Mouse (Mus musculus) lung, postnatal 36 days (tissue): ENCODE results near the gene Izumo1.
"Not testable (repeated sequence)": the region's sequence is repeated elsewhere in the genome, so short reads cannot be mapped to it uniquely, and the experiment has no call there.

Experiments
- DNase-seq: peaks from one replicate; pipeline ENCODE4 v3.0.0; 2022; ENCODE audit warnings: mixed read lengths

Izumo1 gene

DNA sequence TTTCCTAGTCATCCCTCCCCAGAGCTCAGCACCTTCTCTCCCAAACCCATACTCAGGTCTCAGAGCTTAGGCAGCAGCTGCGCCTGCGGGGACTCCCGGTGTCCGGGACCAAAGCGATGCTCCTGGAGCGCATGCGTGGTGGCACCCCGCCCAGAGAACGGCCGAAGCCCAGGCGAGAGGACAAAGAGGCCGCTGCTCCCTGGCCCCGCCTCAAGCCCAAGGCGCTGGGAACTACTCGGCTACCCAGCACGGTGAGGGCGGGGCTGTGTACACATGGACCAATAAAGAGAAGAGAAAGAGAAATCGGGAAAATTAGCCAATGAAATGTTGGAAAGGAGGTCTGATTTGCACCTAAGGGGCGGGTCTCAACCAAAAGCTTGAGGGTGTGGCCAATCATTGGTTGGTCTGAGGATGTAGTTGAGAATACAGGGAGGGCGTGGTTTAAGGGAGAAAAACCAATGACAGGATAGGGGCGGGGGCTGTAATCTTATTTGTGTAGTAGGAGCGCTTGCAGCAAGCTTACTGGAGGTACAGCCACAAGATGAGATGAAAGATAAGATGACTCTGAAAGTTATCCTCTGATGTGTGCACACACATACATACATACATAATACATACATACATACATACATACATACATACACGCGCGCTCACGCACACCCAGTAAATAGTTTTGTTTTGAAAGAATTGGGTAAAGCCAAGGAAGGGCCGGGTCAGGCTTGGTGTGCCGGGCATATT, 22.0 kb downstream of the Izumo1 start:
- peak; percentile 93 for DNase-seq

DNA sequence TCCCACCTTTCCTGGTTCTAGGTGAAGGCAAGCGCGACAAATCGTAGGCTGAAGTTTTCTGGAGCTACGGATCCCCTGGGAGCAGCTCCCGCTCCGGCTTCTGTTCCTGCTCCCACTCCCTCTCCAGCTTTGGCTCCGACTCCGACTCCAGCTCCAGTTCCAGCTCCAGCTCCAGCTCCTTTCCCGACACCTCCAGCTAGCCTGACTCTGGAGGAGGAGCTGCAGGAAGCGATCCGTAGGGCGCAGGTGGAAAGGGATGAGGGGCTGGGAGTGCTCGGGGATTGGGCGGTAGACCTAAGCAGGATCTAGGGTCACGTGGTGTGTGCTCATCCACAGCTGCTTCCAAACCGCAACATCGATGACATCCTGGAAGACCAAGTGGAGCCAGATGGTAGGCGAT, 22.6 kb downstream of the Izumo1 start:
- no peak for DNase-seq

DNA sequence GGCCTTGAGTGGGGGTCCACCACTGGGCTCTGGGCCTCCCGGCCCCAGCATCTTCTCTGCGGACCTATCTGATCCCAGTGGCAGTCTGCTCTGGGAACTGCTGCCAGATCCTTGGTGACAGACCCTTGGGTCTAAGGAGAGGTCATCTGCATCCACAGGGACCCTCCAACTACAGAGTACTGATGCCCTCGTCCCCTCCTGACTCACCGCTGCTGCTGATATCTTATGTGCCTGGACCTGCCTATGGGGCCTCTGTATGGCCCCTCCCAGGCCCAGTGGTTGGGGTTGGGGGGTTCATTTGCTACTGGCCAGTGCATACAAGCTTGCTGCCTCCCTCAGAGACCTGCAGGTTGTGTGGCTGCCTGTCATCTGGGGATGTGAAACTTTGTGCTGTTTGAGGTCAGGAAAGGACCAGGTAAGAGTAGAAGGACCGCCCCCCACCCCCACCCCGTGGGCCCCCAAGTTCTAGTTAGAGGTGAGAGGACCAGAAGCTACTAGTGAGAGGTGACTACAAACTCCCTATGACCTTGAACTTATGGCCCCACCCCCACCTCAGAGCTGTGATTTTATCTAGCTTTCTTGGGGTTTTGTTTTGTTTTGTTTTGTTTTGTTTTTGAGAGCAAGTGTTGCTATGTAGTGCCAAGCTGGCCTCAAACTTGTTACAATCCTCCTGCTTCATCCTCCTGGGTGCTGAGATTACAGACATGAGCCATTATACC, 23.4 kb downstream of the Izumo1 start:
- DNase-seq: no peak

DNA sequence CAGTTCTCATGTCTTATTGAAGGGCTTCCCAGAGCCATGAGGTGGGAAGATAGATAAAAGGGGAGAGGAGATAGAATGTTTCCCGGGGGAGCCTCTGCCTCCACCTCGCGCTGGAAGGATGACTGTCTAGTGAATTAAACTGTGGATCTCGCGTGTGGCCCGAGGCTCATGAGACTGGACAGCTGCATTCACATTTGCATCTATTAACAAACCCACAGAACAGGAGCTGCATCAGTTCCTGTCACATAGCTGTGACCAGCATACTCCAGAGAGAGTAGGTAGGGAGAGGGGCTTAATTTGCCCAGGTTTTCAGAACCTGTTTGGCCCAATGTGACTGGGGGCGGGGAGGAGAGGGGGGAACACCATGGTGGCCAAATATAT, 24.0 kb downstream of the Izumo1 start:
- DNase-seq: no peak

DNA sequence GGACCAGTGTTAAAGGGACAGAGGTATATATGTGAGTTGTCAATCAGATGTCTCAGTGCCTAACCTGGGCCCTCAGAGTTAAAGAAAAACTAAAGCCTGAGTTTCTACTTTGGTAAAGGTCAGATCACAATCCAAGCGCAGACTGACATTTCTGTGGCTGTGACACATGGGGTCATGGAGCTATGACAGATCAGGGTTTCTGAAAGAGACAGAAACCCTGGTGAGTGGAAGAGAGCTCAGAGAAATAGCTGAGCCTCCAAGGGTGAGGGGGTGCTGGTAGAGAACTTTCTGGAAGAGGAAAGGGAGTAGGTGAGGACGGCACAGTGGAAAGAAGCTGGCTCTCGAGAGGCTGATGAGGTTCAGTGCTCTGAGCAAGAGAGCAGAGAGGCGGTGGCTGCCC, 25.1 kb downstream of the Izumo1 start:
- DNase-seq: no peak

DNA sequence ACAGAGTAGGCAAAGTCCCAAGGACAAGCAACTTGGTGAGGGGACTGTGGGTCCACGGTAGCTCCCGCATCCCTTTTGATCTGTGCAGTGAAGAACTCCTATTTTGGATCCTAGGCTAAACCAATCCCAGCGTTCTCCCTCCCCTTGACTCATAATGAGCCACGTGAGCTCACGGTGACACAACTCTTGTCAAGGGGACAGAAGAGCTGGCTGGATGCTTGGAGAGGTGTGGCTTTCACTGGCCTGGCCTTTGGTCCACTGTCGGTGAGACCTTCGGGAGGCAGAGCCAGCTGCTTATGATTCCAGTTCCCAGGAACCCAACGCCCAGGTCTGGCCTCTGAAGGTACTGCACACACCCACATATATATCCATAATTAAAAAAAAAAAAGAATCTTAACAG, 27.7 kb downstream of the Izumo1 start:
- no peak for DNase-seq

DNA sequence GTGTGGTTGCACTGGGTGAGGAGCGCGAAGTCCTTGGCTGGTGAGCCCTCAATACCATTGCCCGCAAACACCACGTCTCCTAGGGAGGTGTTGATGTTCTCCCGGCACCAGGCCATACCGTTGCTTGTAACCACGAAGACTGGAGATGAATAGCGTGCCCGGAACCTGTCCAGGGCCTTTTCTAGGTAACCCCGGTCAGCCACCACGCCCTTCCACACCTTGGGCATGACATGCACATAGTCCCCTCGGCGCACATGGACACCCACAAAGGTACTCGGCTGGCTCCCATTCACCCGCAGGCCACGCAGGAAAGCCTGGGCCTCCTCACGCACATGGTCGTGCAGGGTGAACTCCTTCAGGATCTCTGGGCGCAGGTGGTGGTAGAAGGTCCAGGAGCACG, 28.9 kb downstream of the Izumo1 start:
- not testable (repeated sequence) for DNase-seq

DNA sequence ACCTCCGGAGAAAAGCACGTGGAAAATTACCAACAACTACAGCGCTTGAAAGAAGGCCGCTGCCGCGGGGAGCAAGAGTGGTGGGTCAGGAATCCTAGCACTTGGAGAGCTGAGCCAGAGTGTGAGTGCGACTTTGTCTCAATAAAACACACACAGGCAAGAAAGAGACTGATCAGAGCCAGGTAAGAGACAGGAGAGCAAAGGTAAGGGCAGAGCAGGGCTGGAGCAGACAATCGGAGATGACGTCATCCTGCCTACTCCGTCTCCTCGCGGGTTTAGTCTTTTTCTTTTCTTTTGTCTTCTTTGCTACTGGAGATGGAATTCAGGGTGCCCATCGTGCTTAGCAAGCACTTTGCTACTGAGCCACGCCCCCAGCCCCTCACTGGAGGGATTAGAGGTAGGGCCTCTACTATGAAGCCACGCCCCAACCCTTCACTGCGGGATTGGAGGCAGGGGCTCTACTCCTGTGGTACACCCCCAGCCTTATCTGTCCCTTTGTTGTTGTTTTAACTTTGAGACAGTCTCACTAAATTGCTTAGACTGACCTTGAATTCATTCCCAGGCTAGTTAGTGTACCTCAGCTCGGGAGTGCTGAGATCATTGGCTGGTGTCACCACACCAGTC, 32.9 kb downstream of the Izumo1 start:
- no peak for DNase-seq

DNA sequence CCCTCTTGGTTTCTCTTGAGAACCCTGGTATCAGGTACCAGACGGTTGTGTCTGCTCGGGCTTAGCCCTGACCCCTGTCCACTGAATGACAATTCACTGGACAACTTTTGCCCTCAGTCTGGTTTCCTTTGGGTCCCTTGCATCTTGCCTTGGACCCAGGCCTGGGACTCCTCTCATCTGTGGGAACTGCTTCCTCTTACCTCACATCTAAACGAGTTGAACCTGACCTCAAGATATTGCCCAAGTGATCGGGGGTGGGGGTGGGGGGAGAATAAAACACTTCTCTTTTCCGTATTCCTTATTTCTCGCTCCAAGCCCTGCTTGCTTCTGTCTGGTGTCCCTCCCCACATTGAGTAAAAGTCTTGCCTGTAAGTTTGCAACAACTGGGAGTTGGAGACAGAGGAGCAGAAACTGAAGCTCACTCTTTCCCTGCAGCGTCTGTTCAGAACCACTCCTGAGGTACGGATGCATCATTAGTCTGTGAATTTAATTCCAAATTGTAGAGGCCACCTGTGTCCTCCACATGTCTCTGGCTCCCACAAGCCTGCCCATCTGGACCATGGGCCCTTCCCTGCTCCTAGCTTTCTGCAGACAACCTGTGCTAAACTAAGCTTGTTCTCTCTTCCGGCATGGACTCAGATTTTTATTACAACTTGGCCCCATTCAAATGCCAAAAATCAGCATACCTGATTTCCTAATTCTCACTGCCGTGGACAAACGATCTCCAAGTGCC, 39.3 kb downstream of the Izumo1 start:
- DNase-seq: no peak

DNA sequence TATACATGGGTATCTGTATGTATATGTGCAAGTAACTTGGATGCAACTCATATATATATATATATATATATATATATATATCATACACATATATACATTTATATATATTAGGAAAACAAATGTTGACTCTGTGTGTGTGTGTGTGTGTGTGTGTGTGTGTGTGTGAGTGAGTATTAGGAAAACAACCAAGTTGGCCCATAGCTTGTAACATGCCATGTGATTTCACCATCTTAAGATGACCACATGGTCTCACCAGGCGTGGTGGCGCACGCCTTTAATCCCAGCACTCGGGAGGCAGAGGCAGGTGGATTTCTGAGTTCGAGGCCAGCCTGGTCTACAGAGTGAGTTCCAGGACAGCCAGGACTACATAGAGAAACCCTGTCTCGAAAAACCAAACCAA, 40.1 kb downstream of the Izumo1 start:
- not testable (repeated sequence) for DNase-seq

DNA sequence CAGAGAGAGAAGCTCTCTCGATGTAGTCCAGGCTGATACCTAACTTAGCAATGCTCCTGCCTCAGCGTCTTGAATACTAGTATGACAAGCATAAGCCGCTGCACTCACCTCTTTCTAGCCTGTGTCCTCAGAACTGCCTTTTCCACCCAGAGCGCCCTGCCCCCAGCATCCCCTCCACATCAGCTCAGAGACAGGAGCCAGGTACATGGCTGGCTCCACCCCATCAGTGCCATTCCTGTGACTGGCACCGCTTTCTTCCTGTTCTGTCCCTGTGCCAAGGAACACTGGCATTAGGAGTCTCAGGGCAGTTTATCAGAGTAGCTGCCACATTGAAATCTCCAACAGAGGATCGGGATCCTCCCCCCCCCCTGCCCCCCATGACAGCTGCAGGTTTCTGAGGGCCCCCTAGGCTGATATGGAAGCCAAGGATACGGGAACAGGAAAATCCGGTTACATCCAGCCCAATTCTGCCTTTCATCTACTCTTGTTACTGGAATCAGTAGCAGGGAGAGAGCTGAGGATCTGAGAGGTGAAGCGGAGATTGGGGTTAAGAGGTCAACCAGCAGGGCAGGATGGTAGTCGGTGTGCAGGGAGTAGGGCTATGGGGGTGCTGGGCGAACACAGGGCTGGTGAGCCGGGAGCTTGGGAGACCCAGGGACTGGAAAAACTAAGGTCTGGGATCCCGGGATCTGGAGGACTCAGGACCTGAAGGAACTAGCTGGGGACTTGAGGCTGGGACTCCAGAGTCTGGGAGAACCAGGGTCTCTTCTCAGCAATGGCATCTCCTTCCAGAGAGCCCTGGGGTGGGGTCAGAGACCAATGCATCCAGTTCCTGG, 43.9 kb downstream of the Izumo1 start:
- no peak for DNase-seq

DNA sequence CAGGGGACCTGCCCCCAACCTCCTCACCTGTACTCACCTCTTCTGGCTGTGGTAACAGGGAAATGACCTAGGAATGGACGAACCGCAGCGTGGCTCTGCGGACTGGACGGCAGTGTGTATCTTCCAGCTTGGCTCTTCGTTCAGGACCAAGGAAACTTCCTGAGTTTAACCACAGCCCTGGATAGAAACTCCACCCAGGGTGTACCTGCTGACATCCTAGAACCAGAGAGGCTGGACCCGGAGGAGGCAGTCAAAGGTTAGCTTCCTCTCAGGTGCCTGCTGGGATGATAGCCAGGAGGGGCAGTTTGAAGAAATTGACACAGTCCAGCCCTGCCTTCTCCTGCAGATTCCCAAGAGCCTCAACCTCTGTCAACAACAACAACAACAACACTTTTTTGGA, 44.5 kb downstream of the Izumo1 start, which contains the start of gene Fut2:
Fut2 (minus strand) TSS at position 234 of the 400 bp plus-strand sequence.
- no peak for DNase-seq

DNA sequence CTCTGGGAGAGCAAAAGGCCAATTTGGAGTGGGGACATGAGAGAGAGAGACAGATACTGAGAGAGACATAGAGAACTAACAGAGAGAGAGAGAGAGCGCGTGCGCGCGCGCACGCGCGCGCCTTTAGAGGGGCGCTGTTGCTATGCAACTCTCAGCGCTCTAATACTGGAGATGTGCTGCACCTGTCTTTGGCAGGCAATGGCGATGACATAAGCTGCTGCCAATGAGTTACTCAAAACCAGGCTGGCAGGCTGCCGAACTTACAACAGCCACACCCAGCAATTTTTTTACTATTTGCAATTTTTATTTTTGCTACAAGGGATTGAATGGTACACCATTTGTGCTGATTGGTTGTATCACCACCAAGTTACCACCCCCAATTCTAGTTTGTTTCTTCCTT, 46.1 kb downstream of the Izumo1 start:
- DNase-seq: no peak

DNA sequence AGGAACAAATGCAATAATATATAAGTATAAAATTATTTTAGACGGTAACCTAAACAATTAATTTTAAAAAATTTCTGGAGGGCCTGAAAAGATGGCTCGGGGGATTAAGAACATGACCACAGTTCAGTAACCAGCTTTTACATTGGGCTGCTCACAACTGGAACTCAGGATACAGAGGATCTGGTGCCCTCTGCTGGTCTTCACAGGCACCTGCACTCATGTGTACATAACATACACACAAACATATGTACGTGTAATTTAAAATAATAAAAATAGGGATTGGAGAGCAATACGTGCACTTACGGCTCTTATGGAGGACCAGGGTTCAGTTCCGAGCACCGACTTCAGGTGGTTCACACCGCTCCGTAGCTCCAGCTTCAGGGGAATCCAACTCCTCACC, 47.3 kb downstream of the Izumo1 start:
- no peak for DNase-seq

DNA sequence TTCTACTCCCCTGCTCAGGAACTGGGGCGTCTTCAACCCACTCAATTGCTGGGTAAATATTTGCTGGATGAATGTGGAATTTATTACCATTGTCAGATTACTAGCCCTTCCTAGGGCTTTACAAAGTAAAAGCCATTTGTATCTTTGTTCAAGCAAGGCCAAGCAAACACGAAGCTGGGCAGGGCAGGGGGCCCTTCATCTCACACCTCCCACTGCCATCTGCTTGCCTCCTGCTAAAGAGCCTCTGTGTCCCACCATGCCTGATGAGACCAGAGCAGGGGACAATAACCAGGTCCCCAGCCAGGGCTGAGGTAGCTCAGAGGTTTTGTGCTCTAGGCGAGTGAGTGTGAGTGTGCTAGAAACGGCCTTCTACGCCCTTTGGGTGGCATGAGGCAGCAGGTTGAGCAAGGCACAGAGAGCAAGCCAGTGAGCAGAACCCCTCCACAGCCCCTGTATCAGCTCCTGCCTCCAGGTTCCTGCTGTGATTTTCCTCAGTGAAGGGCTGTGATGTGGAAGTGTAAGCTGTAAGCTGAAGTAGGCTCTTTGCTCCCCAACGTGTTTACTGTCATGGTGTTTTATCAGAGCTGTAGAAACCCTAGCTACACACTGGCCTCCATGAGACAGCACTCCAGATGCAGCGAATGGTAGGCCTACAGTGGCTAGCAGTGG, 56.1 kb downstream of the Izumo1 start:
- DNase-seq: no peak
